Mouse (Mus musculus): ENCODE measurements at regions not wholly inside any gene's neighbourhood (a gene's known extent, or its start where the extent isn't known, plus 50 kb on each side); places are given as distances from the start of the nearest gene placed in this dataset.

GRCm38 (mm10) chr3:38102181-38102580 lies 377.9 kb upstream of the Gm5148 start:
- TF ChIP-seq EP300 (IDR thresholded peaks at IDR 0.05; ENCODE audit: low read depth): no peak
- no peak for TF ChIP-seq CTCF (IDR thresholded peaks at IDR 0.05; ENCODE audit: low read depth)
- H3K4me1 ChIP-seq (ENCODE audit: insufficient read depth): no peaks in the 10 kb centered on the region
- H3K27ac ChIP-seq (ENCODE audit: low read depth): no peak overlapping the region
- H3K9me3 ChIP-seq (ENCODE audit: low read length): no peaks in the 10 kb centered on the region
- whole genome bisulfite sequencing (ENCODE audit: insufficient replicate concordance): 86% methylated on average over 1 of the region's 1 CpGs
- no peak overlapping the region for H3K4me2 ChIP-seq (ENCODE audit: low read depth, low read length)
- DNase-seq: no peak
- no peak overlapping the region for H3K4me3 ChIP-seq (ENCODE audit: low read depth, low read length)
- H3K9ac ChIP-seq (replicated peaks): no peak overlapping the region
- no peaks in the 10 kb centered on the region for H3K27me3 ChIP-seq (ENCODE audit: insufficient read depth, low read length)
- no peak for ATAC-seq
- H3K36me3 ChIP-seq (replicated peaks; ENCODE audit: insufficient read depth, low read length): no peaks in the 10 kb centered on the region

- 33% methylated on average over 7 of the region's 7 CpGs for WGBS (ENCODE audit: insufficient replicate concordance)
- ATAC-seq: peak; percentile 38; the same call in 1 of the 2 replicates
- no peaks in the 10 kb centered on the region for H3K27me3 ChIP-seq (ENCODE audit: insufficient read depth, low read length)
- H3K36me3 ChIP-seq (replicated peaks; ENCODE audit: insufficient read depth, low read length): no peaks in the 10 kb centered on the region
- peaks cover 2% of the 10 kb centered on the region; the same call in 1 of the 2 replicates for H3K9me3 ChIP-seq (ENCODE audit: low read length)
- peak; percentile 34; the same call in 1 of the 2 replicates for TF ChIP-seq EP300 (IDR thresholded peaks at IDR 0.05; ENCODE audit: low read depth)
- TF ChIP-seq CTCF (IDR thresholded peaks at IDR 0.05; ENCODE audit: low read depth): peak; percentile 26; the same call in 1 of the 2 replicates
- H3K4me3 ChIP-seq (ENCODE audit: low read depth, low read length): no peak overlapping the region
- DNase-seq: peak; percentile 24
- no peak overlapping the region for H3K4me2 ChIP-seq (ENCODE audit: low read depth, low read length)
- H3K9ac ChIP-seq (replicated peaks): no peak overlapping the region
- no peak overlapping the region for H3K27ac ChIP-seq (ENCODE audit: low read depth)
- H3K4me1 ChIP-seq (ENCODE audit: insufficient read depth): no peaks in the 10 kb centered on the region
Measured at GRCm38 (mm10) chr3:38094370-38094979, 370.2 kb upstream of the Gm5148 start.

DNA sequence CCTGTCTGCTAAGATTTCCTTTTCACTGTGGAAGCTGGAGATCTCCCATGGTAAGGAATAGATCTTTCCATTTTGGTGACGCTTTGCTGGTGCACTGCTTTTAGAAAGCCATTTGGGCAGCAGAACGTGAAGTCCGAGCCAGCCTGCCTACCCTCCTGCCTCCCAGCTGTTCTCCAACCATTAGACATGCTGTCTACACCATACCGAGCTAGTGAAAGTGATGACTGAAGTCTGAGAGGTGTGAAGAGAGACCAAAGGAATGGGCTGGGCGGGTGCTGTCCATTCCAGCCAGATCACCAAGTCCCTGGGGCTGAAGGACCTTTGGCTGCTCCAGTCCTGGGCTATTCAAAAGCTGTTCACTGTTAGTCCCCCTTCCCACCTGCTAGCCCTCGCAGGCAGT lies 360.3 kb upstream of the Gm5148 start:
- no peak for ATAC-seq
- Histone ChIP-seq H3K36me3 (replicated peaks; ENCODE audit: insufficient read depth, low read length) (no peaks in the 10 kb centered on the region), H3K9me3 (ENCODE audit: low read length) (no peaks in the 10 kb centered on the region), H3K9ac (replicated peaks) (no peak overlapping the region), H3K4me1 (ENCODE audit: insufficient read depth) (no peaks in the 10 kb centered on the region), H3K4me2 (ENCODE audit: low read depth, low read length) (no peak overlapping the region), H3K27me3 (ENCODE audit: insufficient read depth, low read length) (no peaks in the 10 kb centered on the region), H3K4me3 (ENCODE audit: low read depth, low read length) (no peak overlapping the region), H3K27ac (ENCODE audit: low read depth) (no peak overlapping the region)
- TF ChIP-seq CTCF (IDR thresholded peaks at IDR 0.05; ENCODE audit: low read depth) (no peak), EP300 (IDR thresholded peaks at IDR 0.05; ENCODE audit: low read depth) (no peak)
- 71% methylated on average over 6 of the region's 6 CpGs for WGBS (ENCODE audit: insufficient replicate concordance)
- no peak for DNase-seq

- ATAC-seq (no peak), DNase-seq (no peak)
- no peak for TF ChIP-seq EP300 (IDR thresholded peaks at IDR 0.05; ENCODE audit: low read depth)
- TF ChIP-seq CTCF (IDR thresholded peaks at IDR 0.05; ENCODE audit: low read depth): no peak
- no peaks in the 10 kb centered on the region for H3K9me3 ChIP-seq (ENCODE audit: low read length)
- 81% methylated on average over 11 of the region's 11 CpGs for WGBS (ENCODE audit: insufficient replicate concordance)
- H3K4me2 ChIP-seq (ENCODE audit: low read depth, low read length): no peak overlapping the region
- no peaks in the 10 kb centered on the region for H3K36me3 ChIP-seq (replicated peaks; ENCODE audit: insufficient read depth, low read length)
- no peaks in the 10 kb centered on the region for H3K27me3 ChIP-seq (ENCODE audit: insufficient read depth, low read length)
- no peaks in the 10 kb centered on the region for H3K4me1 ChIP-seq (ENCODE audit: insufficient read depth)
- H3K27ac ChIP-seq (ENCODE audit: low read depth): no peak overlapping the region
- no peak overlapping the region for H3K4me3 ChIP-seq (ENCODE audit: low read depth, low read length)
- no peak overlapping the region for H3K9ac ChIP-seq (replicated peaks)
Measured at GRCm38 (mm10) chr3:38082386-38082785, 358.1 kb upstream of the Gm5148 start.

GRCm38 (mm10) chr3:38076835-38077234 lies 352.5 kb upstream of the Gm5148 start:
- H3K9ac ChIP-seq (replicated peaks): no peak overlapping the region
- H3K9me3 ChIP-seq (ENCODE audit: low read length): no peaks in the 10 kb centered on the region
- no peak overlapping the region for H3K27ac ChIP-seq (ENCODE audit: low read depth)
- TF ChIP-seq CTCF (IDR thresholded peaks at IDR 0.05; ENCODE audit: low read depth): no peak
- no peak for TF ChIP-seq EP300 (IDR thresholded peaks at IDR 0.05; ENCODE audit: low read depth)
- ATAC-seq (no peak), DNase-seq (no peak)
- no peak overlapping the region for H3K4me2 ChIP-seq (ENCODE audit: low read depth, low read length)
- no peaks in the 10 kb centered on the region for H3K4me1 ChIP-seq (ENCODE audit: insufficient read depth)
- H3K4me3 ChIP-seq (ENCODE audit: low read depth, low read length): no peak overlapping the region
- no peaks in the 10 kb centered on the region for H3K36me3 ChIP-seq (replicated peaks; ENCODE audit: insufficient read depth, low read length)
- no peaks in the 10 kb centered on the region for H3K27me3 ChIP-seq (ENCODE audit: insufficient read depth, low read length)
- 43% methylated on average over 1 of the region's 1 CpGs for WGBS (ENCODE audit: insufficient replicate concordance)

- Histone ChIP-seq H3K27ac (ENCODE audit: low read depth) (no peak overlapping the region), H3K36me3 (replicated peaks; ENCODE audit: insufficient read depth, low read length) (no peaks in the 10 kb centered on the region), H3K4me1 (ENCODE audit: insufficient read depth) (no peaks in the 10 kb centered on the region), H3K4me3 (ENCODE audit: low read depth, low read length) (no peak overlapping the region), H3K9me3 (ENCODE audit: low read length) (no peaks in the 10 kb centered on the region), H3K27me3 (ENCODE audit: insufficient read depth, low read length) (no peaks in the 10 kb centered on the region), H3K9ac (replicated peaks) (no peak overlapping the region), H3K4me2 (ENCODE audit: low read depth, low read length) (no peak overlapping the region)
- 80% methylated on average over 4 of the region's 4 CpGs for WGBS (ENCODE audit: insufficient replicate concordance)
- DNase-seq (no peak), ATAC-seq (no peak)
- TF ChIP-seq CTCF (IDR thresholded peaks at IDR 0.05; ENCODE audit: low read depth) (no peak), EP300 (IDR thresholded peaks at IDR 0.05; ENCODE audit: low read depth) (no peak)
Measured at GRCm38 (mm10) chr3:38073946-38074345, 349.7 kb upstream of the Gm5148 start.
